Mouse (Mus musculus): ENCODE measurements at regions not wholly inside any gene's neighbourhood (a gene's known extent, or its start where the extent isn't known, plus 50 kb on each side); places are given as distances from the start of the nearest gene placed in this dataset.
A peak's percentile ranks its signal among the peaks of the same experiment; 100 is the strongest.
"Not testable (repeated sequence)": the region's sequence is repeated elsewhere in the genome, so short reads cannot be mapped to it uniquely, and the experiment has no call there.

DNA sequence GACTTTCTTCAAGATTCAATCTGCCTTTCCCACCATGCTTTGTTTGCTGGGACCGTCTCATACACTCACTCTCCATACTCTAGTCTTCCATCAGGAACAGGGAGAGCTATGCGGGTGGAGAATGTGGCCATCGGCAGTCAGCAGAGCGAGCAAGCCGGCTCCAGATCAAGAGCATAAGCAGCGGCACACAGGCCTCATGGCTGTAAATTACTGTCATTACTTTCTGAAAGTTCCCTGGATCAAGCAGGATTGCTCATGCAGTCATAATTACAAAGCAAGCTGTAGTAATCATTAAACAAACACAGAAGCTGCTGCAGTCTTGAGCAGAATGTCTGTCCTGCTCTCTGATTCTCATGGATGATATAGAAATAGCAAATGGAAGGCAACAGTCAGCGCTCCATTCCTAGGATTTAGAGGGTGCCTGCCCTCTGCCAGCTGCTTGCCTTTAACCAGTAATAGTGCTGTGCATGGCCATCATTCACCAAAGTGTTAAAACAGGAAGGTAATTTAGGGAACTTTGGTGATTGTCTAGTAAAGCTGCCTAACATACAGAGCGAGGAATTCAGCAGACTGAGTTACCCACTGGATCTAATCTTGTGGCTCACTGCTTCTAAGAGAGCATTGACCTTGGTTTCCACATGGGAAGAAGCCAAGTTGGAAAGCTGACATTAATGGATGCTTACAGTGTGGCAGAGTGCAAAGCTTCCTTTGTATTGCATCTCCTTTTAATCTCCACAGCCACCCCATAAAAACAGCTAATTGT is 298.2 kb downstream of the 1190002N15Rik start:
- peak; percentile 12 for DNase-seq

DNA sequence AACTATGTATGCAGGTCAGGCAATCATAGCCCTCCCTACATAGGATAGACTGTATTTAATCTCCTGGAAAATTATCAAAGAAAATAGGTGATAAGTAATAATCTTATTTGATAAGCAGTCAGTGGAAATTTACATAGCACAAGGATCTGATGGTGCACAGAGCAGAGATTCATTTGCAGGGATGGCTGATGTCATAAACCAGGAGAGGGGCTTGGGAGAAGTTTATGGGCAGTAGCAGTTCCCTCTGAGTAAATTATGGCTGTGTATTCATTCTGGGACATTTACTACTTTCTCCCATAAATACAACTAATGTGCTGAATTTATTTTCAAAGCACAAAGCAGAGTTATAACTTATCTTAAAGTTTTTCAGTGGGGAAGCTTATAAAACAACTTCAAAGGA is 299.3 kb downstream of the 1190002N15Rik start:
- DNase-seq = no peak

DNA sequence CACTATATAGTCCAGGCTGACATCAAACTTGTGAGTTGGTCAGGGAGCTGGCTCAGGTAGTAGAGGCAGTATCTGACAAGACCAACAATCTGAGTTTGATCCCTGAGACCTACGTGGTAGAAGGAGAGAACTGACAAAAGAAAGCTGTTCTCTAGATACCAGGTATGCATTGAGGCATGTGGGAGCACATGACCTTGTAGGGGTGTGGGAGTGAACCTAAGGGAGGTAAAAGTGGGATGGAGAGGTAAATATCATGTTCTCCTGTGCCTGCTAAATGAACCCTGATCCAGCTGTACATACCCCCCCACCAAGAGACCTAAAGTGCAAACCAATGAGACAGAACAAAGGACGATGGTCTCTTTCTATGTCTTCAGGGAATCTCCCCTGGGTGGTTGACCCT is 308.3 kb downstream of the 1190002N15Rik start:
- no peak for DNase-seq

DNA sequence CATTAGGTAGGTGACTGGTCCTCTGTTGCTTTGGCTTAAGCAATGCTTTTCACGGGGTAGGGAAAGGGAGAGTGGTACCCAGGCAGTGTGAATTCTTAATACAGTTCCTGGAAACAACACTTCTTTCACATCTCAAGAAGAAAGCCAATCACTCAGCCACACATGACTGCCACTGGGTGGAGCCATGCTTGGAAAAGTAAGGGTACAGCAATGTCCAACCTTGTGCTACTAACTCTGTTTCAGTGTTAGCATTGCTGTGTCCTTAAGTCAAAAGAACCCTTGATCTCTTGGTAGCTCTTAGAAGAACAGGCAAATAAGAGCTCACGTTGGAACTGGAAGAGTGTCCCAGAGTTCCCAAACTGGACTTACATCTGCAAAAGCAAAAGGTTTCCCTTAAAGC is 318.8 kb downstream of the 1190002N15Rik start:
- no peak for DNase-seq

DNA sequence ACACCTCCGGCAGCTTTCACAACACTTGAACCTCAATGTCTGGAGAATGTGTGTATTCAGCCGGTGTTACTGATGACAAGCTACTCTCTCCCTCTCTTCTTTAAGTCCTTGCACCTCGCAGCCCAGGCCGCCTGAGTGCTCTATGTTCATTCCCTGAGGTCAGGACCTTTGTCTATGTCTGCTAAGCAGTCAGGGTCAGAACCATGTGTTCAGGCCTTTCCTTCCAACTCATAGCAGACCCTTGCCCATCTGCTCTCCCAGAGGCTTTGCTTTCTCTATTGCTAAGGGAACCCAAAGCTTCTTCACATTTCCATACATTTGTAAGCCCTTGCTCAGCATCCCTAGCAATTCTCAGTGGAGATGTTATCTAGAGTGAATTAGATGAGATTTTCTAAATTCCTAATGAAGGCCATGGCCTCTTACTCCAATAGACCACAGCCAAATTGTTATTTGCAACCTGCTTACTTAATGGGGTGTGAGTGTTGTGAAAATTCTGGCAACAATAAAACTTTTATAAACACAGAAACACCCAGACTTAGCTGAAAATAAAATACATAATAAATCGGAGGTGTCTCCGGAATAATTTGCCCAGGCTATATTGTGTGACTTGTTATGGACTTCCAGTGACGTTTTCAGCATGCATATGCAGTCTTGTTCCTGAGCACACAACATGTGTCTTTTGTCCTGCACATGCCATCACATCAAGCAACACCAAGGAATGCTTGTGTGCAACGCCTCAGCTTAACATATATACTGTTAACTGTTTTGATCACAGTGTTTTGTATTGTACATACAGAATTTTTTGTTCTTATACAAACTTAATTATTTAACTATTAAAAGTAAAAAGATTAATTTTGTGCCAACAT is 321.2 kb downstream of the 1190002N15Rik start:
- DNase-seq = no peak

DNA sequence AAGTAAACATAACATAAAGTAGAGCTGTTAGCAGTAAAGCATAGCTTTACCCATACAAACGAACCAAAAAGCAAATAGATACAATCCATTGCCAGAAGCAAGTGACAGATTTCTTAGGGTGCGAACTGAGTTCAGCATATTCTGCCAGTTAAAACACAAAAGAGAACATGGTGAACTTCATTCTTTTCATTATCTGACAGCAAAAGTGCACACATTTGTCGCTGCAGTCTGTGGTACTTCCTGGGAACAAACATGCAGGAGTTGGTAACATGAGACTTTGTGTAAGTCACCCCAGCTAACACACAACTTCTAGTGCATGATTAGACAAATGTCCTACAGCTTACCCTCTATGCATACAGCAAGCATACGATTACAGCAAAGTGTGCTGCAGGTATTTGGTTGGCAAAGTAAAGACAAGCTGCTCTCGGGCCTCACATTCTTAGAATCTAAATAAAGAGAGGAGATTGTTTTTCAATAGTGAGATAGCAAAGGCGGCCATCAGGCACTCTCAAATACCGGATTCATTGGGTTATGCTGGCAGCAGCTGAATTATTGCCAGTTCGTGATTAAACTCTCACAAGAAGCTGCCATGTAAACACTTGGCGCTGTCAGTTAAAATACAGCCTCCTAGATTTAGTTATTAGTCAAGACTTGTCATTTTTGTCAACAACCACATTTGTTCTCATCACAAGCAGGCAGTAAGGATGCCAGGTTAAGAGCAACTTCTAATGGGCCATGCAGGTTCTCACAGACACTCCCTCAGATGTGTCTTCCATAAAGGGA is 327.2 kb downstream of the 1190002N15Rik start:
- no peak for DNase-seq

DNA sequence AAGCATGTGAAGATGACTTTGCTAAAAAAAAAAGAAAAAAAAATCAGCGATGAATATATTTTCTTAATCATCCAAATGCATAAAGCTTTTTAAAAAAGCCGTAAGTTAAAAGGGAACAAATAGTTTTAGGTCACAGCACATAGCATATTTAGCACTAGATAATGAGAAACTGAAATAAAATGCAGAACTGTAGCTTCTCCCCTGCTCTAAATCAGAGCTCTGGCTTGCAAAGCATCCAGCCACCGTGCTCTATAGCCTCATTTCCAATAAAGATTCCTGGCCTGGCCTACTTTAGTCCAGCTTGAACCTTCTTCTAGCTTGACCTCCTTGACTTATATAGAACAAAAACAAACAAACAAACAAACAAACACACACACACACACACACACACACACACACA is 328.9 kb downstream of the 1190002N15Rik start:
- no peak for DNase-seq

DNA sequence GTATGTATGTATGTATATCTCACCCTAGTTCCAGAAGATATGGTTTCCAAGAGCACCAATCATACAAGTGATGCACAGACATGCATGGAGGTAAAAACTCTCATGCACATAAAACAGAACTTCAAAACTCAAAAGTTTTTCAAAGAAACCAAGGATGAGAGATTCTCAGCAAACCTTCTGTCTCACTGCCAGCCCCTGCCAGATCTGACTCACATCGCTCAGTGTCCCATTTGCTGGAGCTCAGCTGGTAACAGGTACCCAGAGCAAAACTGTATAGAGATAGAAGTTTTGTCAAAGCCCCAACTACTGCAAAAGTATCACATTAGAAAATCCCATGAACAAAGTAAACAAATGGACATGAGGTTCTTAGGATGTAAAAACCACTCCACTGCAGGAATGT is 337.0 kb downstream of the 1190002N15Rik start:
- no peak for DNase-seq

DNA sequence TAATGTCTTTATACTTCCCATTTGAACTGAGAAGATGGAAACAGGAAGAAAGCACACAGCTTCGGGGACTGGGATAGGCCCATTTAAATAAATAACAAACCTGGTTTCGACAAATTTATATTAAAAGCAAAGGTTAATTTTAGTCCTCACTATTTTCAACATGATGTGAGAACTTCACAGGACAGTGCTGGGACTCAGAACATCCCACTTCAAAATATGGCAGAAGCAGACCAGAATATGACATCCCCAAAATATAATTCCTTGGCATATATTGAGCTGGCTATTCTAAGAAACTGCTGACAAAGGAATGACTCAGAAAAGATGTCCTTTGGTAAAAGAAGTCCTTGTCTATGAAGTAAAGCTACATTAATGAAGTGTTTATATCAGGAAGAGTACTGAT is 338.0 kb downstream of the 1190002N15Rik start:
- DNase-seq = no peak

DNA sequence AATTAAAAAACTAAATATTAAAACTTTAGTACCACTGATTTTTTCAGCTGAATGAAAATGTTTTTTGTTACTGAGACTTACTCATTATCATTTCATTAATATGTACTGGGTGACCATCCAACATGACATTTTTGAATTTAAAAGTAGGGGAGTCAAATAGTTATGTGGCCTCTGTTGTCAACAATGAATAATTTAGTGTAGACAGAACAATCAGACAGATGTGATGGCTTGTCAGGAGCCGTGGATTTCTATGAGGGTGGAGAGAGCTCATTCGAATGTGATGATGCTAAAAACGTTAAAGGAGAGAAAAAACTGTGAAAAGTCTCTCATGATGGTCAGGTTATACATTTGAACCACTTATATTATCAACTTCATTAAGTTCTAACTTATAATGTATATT is 346.8 kb downstream of the 1190002N15Rik start:
- DNase-seq = no peak

DNA sequence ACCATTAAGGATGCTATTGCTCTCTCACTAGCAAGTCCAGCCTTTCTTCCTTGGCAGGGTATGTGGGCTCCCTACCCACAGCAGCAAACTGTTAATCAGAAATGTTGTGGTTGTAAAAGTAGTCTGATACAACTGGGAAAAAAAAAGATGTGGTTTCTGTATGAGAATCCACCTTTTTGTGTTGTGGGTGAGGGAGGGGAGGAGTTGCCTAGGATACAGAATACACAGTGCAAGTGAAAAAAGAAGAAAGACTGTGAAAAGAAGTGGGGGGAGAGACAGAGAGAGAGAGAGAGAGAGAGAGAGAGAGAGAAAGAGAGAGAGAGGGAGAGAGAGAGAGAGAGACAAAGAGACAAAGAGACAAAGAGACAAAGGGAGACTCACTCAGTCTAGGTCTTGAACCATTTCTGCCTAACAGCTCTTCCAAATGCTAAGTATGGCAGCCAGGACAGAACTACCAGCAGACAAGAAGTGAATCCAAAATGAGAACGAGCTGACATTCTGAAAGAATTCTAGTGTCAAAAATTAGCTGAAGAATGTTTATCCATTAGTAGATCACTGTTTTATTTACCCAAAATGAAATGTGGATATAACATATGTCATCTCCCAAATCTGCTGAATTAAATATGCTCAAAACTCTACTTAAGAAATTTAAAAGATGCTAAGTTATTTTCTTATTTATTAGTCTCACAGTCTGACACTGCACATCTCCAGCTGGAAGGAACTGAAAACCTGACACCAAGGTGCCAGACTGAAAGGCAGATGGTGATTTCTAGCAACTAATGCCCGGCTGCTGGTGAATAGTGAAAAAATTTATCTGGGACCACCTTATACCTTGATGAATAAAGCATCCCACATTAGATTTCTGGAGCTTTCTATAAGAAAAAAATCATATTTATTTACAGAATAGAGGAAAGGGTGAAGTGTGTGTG is 347.7 kb downstream of the 1190002N15Rik start:
- DNase-seq = no peak

DNA sequence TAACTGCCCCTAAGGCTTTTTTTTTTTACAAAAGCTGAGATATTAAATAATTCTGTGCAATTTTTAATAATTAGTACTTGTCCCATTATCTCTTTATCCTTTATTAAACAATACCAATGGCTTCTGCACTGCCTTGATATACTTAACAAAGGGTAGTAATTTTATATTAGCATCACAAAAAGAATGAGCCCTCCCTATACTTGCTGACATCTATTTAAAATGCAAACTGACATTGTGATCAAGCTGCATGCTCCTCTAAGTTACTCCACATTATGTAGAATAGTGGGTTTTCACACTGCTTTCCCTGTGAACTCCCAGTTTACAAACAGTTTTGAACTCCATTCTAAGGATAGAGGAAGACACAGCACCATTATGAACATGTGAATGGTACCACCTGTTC is 349.8 kb downstream of the 1190002N15Rik start:
- DNase-seq = no peak

DNA sequence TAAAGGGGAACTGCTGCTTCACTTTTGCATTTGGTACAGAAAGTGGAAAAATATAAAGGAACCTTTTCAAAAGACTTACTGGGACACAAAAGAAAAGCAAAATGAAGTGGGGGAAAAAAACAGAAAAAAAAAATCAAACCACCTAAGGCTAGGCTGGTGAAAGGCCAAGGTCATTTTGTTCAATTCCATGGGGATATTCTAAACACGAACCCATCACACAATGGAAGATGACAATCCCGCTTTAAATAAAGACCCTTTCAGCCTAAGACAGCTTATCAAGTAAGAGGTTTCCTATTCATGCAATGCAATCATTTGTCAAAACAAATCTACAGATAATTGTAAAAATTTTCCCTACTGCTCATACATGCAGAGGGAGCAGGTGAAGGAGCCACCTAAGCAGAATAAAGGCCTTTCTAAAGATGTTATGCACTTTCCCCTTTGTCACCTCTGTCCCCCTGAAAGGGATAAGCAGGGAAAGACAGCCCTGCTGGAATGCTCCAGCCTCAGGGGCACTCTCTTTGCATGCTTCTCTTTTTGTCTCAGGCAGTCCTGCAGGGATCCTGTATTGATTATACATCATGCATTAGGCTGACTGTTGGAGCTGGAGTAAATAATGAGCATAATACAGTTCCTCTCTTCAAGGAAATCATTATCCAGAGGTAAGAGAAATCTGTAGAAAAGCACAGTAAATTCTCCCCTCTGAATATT is 367.8 kb downstream of the 1190002N15Rik start:
- DNase-seq = no peak

DNA sequence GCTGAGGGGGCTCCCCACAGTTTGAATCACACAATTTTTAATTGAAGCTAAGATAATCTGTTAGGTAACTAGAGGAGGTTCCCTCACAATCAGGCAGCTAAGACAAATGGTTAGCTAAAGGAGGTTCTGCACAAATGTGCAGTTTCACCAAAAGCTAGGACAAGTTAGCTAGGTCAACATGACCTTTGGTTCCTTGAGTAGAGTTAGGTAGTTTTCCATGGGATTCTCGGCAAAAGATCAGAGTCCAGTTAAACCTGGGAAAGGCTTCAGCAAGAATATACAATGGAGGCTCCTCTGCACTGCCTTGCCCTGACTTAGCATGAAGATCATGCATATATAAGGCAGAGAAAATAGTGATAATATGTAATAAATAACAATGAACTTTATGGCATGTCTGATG is 374.2 kb downstream of the 1190002N15Rik start:
- no peak for DNase-seq

DNA sequence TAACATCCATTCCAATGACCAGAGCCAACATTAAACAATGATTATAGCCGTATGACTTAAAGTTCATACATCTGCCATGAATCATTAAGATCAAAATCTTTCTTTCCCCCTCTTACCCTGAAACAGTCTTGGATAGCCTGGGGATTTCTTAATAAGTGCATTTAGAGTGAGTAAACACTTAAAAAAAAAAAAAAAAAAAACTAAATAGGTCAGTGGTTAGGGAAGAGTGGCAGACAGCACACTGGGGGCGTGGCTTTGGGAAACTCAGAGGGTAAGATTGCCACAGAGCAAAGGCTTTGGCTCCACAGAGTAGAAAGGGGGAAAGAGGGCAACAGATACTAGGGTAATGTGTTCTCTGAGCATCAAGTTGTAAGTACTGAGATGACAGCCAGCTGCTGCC is 382.3 kb downstream of the 1190002N15Rik start:
- no peak for DNase-seq

DNA sequence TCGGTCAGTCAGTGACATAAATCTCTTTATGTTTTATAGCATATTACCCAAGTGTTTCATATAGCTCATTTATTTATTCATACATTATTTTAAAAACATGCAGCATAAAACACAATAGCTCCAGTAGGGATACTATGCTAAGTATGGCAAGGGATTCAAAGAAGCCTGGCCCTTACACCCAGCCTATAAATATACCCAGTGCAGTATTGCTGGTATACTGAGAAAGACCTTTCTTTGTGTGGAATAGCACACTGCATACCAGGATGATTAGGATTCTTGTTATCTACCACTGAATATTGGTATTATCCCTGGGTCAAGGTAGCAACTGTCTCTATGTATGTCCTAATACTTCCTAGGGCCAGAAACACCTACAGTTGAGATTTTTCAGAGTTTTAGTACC is 389.4 kb downstream of the 1190002N15Rik start:
- DNase-seq = no peak

DNA sequence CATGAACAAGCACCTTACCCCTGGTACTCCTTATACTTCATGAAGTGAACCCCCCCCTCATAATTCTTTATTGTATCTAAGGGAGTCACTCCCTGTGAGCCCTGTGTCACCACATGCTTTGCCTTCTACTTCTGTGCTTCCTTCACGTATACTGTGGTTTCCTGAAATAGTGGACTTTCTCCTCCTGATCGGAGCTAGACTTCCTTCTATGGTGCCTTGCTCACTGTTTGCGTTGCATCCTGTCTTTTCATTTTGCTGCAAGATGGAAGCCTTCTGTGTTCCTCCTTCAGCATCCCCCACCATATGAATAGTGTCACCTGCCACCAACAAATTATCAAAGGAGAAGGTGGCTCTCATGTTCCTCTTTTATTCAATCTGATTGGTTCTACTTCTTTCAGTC is 391.1 kb downstream of the 1190002N15Rik start:
- no peak for DNase-seq

DNA sequence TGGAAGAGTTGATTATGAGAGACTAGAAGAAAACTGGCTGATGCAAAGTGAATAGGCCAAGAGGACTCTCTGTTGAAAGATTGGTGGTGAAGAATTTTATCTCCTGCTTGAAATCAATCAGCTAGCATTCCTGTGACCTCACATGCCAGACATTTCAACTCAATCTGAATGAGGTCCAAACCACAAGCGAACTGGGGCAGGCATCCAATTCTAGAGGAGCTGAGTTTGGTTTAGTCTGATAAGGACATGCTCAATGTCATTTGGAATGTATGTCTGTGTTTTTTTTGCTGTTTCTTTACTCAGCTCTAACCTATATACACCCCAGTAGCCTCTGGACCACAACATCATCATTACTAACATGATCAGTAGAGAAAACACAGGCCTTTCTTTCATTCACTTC is 401.4 kb downstream of the 1190002N15Rik start:
- DNase-seq = no peak

DNA sequence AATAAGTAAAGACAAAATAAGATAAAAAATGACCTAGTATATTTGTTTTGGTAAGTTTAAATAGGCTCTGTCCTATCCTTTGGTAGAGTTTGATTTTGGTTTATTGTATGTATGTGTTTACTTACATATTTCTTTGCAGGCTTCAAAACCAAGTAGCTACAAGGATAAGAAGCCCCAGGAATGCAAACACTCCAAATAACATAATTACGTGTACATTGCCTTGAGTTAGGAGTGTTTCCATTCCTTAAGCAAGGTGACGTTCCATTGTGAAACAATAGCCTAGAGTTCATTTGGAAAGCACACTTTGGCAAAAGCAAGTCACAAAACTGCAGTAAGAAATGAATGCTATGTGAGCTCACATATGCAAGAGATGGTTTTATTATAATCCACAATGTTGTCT is 404.2 kb downstream of the 1190002N15Rik start:
- no peak for DNase-seq

DNA sequence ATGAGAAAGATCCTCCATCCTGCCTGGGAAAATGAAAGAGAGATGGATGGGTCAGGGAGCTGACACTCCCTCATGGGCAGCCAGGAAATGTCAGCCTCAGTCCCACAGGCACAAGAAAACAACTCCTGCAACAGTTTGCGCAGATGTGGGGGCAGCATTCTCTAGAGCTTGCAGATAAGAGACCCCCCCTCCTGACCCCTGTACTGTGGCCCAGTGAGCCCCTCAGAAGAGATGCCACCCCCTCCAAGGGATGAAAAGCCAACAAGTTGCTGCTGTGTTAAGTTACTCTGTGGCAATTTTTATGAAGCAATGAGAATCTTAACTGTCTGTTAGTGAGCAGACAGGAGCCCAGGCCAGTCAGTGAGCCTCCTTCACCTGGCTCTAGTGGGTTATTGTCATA is 406.5 kb downstream of the 1190002N15Rik start:
- DNase-seq = no peak

DNA sequence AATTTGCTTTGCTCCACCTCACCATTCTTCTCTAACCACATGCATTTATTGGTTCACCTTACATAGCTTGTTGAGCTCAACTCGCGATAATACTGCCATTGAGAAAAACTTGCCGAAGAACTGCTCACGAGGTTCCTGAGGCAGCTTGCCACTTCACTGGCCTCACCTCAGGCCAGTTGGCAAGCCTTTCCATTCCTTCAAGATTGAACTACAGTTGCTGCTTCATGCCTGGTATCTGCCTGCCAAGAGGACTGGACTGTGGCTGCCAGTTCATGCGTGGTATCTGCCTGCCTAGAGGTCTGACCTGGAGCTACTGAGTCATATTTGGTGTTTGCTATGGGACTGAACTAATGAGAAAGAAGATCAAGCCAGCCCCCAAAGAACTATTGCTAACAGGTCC is 420.9 kb downstream of the 1190002N15Rik start:
- DNase-seq = no peak

DNA sequence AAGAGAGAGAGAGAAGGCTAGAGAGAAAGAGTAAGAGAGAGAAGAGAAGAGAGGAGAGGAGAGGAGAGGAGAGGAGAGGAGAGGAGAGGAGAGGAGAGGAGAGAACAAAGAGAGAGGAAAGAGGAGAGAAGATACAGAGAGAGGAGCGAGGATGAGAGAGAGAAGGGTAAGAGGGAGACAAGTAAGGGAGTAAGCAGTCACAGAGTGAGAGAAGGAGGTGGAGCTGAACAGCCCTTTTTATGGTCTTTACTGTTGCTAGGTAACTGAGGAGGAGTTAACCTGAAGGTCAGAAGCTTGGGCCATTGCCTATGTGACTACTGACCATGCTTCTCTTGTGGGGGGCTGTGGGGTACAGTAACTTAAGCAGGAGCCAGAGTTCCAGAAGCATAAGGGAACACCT is 430.2 kb downstream of the 1190002N15Rik start:
- not testable (repeated sequence) for DNase-seq

Measured in embryo, embryonic 11 days (tissue).